Mouse (Mus musculus) testis, adult 2 months (tissue): ENCODE data around the gene Serpina5.

Source experiments
- CTCF ChIP-seq: fragments of 200-500 bp; IDR thresholded peaks from 2 replicates; pipeline ENCODE4 v1.5.1; 2012; ENCODE audit warnings: low read depth, mild to moderate bottlenecking, inconsistent platforms, low read length, moderate library complexity; ENCODE audit not compliant: control insufficient read depth, insufficient read depth, insufficient replicate concordance
- POLR2A ChIP-seq: fragments of 200-500 bp; IDR thresholded peaks from 2 replicates; pipeline ENCODE4 v1.6.1; 2012; ENCODE audit warnings: low read depth, mild to moderate bottlenecking, inconsistent platforms, low read length, moderate library complexity; ENCODE audit not compliant: control insufficient read depth

DNA sequence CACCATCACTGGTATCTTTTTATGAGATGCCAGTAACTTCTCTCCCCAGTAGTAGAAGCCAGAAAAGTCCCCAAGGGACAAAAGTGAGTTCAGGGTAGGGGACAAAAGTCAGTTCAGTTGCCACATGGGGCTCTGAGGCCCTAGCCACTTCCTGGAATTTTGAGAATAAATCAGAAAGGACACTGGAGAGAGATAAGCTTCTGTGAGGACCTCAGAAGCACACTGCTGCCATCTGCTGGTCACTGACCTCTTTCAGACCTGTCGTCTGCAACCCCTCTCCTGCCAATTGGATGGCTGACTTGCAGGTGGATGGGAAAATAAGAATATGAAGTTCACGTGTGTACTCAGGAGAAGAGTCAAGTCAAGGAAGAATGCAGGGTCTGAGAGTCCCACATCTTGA lies 31.3 kb upstream of the Serpina5 start:
- TF ChIP-seq CTCF = peak; percentile 60; the same call in 1 of the 2 replicates
- no peak for TF ChIP-seq POLR2A
